Mouse (Mus musculus): ENCODE measurements around the gene Ang6. TPM values are rescaled to one million over a fixed set of nuclear protein-coding genes. Genes with fewer than 3 reads are reported as not detected.
"Not testable (repeated sequence)": the region's sequence is repeated elsewhere in the genome, so short reads cannot be mapped to it uniquely, and the experiment has no call there.

Ang6 gene
- not detected in 2 replicates for polyA plus RNA-seq (2015; fragmentation: Nextera tagmentation; extraction: Ambion mirVana)

DNA sequence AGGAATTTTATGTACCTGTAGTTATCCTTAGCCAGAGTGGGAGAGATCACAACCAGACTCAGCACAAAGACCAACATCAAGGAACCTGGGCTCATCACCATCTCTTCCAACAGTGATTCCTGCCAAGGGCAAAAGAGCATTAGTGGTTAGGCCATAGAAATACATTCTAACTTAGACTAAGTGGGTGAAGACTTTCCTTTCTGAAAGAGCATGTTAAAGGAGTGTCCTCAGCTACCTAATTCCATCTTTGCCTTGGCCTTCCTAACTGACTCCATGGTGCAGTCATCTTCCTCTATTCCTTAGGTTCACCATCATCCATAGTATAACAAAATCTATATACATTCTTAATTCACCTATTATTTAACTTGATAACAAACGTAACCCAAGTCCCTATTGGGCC is at the start of gene Ang6:
Gene Ang6 (minus strand): TSS at position 101 of the 400 bp plus-strand sequence.
- Histone ChIP-seq H3K9me3 (no peaks in the 10 kb centered on the region), H3K4me2 (replicated peaks) (no peak within 1 kb of the TSS), H3K4me1 (replicated peaks) (no peaks in the 10 kb centered on the region), H3K36me3 (no peaks in the 10 kb centered on the region), H3K27me3 (no peaks in the 10 kb centered on the region), H3K4me3 (replicated peaks) (no peak within 1 kb of the TSS), H3K27ac (no peak within 1 kb of the TSS), H3K9ac (replicated peaks) (no peak within 1 kb of the TSS)
- 86% methylated on average over 1 of the region's 1 CpGs for WGBS
- ATAC-seq: no peak

DNA sequence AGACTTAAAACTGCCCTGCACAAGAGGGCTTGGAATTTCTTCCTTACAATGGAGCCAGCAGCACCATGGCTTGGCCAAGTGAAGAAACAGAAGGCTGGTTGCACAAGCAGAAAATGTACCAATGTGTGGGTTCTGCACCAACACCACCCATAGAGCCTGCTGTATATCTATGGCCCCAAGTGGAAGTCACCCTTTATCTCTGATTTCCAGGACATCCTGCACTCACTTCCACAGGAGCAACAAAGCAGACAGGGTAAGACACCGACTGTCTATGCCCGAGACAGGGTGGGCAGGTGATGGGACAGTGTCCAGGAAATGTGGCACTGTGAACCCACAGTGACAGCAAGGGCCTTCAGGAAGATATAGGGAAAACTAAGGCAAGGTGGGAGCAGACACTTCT is 44.5 kb upstream of the Ang6 start:
- H3K4me3 ChIP-seq (replicated peaks); H3K4me2 ChIP-seq (replicated peaks); H3K9ac ChIP-seq (replicated peaks); H3K36me3 ChIP-seq; H3K9me3 ChIP-seq; H3K4me1 ChIP-seq (replicated peaks); H3K27ac ChIP-seq; H3K27me3 ChIP-seq; ATAC-seq: not testable (repeated sequence)
- WGBS: 87% methylated on average over 2 of the region's 2 CpGs

DNA sequence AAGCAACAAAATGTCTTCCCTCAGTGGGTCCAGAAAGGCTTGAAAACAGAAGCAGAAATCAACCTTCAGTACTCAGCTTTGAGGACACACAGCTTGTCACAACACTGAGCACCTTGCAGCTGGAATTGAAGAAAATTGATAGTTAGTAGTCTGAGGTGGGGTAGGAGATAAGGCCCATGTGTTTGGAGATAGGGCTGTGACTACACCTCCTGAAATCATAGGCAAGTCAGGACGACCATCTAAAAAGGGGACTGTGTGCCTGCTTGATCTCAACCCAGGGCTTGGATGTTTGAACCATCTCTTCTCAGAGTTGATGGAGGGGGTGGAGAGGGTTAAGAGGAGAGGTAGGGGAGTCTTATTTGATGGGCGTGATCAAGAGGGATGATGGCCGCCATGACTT is 29.8 kb upstream of the Ang6 start:
- H3K4me2 ChIP-seq (replicated peaks); H3K4me1 ChIP-seq (replicated peaks); H3K27me3 ChIP-seq; H3K9ac ChIP-seq (replicated peaks); H3K27ac ChIP-seq; ATAC-seq; H3K9me3 ChIP-seq; H3K4me3 ChIP-seq (replicated peaks); H3K36me3 ChIP-seq: not testable (repeated sequence)
- 84% methylated on average over 1 of the region's 3 CpGs for WGBS

DNA sequence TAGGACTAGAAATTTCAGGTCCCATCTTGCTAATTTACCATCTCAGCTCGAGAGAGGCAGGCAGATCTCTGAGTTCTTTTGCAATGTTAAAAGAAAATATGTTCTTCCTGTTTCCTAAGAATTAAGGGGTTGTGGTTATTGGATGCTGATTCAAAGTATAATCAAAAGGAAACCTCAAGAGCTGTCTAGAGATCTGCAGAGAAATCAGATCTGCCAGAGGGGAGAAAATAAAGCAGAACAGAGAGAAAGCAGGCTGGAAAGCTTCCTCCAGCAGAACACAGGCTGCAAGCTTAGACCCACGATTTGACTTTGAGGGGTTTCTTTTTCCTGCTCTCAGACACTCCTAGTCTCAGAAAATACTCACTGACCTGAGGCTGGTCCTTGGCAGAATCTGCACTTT is 7.6 kb upstream of the Ang6 start:
- WGBS: 52% methylated on average over 2 of the region's 2 CpGs
- H3K4me3 ChIP-seq (replicated peaks); H3K36me3 ChIP-seq; H3K9ac ChIP-seq (replicated peaks); H3K27ac ChIP-seq; ATAC-seq; H3K4me1 ChIP-seq (replicated peaks); H3K4me2 ChIP-seq (replicated peaks); H3K27me3 ChIP-seq; H3K9me3 ChIP-seq: not testable (repeated sequence)

DNA sequence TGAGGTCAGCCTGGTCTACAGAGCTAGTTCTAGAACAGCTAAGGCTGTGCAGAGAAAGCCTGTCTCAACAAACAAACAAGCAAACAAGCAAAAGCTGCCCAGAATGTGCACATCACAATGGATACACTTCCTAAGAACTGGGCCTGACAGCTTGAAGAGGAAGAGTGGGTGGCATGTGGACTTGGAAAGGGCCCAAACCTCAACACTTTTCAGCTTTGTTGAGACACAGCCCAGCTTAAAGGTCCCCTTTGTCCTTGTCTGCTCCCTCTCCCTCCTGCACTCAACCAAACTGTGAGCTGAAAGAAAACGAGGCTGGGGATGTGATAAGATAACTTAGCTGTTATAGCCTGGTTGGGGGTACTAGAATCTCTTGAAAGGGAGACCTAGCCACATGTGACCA is 6.0 kb upstream of the Ang6 start:
- H3K36me3 ChIP-seq; H3K4me1 ChIP-seq (replicated peaks); H3K4me3 ChIP-seq (replicated peaks); ATAC-seq; H3K9ac ChIP-seq (replicated peaks); H3K27ac ChIP-seq; H3K4me2 ChIP-seq (replicated peaks); H3K9me3 ChIP-seq; H3K27me3 ChIP-seq: not testable (repeated sequence)
- WGBS: no CpG with 5 or more reads among the region's 1 CpGs

DNA sequence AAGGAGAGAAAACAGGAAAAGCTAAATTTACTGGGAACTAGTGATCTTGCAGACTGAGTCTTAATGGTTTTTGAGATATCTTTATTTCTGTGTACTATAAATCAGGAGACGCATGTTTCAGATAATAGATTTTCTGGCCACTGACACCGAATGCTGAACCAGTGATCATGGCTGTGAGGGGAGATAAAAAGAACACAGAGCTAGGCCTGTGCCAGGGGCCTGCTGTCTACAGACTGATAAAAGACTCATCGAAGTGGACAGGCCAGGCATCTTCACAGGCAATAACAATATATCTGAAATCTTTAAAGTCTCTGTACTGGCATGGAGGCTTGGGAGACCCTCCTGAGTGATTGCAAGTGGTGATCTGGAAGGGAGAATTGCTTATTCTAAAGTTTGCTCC is 469 bp downstream of the Ang6 start:
- no peaks in the 10 kb centered on the region for H3K27me3 ChIP-seq
- H3K4me1 ChIP-seq (replicated peaks): no peaks in the 10 kb centered on the region
- no peak overlapping the region for H3K4me3 ChIP-seq (replicated peaks)
- H3K27ac ChIP-seq: no peak overlapping the region
- no peaks in the 10 kb centered on the region for H3K36me3 ChIP-seq
- no peaks in the 10 kb centered on the region for H3K9me3 ChIP-seq
- ATAC-seq: no peak
- WGBS: 91% methylated on average over 3 of the region's 3 CpGs
- H3K4me2 ChIP-seq (replicated peaks): no peak overlapping the region
- H3K9ac ChIP-seq (replicated peaks): no peak overlapping the region

DNA sequence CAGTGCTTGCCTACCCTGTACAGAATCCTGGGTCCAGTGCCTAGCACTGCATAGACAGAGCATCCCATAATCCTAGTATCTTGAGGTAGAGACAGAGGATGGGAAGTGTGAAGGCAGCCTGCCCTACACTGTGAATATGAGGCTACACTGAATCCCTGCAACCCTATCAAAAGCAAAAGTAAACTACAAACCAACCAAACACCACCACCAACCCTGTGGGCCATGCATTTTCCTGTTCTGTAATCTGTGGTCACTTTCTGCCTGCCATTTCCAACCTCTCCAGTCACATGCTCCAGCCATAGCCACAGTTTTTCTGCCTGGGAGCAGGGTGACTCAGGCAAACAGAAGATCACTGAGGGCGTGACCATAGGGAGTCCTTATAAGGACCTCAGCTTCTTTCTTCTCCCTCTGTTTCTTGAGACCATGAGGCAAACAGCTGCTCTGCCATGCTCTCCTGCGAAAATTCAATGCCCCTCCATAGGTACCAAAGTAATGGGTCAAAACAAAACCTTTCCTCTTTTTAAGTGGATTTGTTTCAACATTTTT is 3.5 kb downstream of the Ang6 start:
- H3K9ac ChIP-seq (replicated peaks); H3K4me3 ChIP-seq (replicated peaks); H3K27me3 ChIP-seq; H3K36me3 ChIP-seq; H3K9me3 ChIP-seq; H3K4me1 ChIP-seq (replicated peaks); H3K4me2 ChIP-seq (replicated peaks); H3K27ac ChIP-seq; ATAC-seq: not testable (repeated sequence)
- WGBS: 77% methylated on average over 2 of the region's 2 CpGs

DNA sequence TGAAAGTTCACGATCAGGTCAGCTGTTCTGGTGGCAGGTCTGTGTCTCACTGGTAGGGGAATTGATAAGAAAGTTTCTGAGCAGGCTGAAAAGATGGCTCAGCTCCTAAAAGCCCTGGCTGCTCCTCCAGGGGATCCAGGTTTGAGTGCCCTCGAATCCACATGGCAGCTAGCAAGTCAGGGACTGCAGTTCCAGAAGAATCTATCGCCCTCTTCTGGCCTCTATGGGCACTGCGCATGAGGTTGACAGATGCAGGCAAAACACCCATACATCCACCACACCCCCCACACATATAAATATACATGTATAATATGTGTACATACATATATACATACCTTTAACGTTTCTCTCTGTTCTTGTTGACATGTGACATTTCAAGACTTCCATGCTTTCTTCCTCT is 14.7 kb downstream of the Ang6 start:
- not testable (repeated sequence) for H3K4me3 ChIP-seq (replicated peaks); H3K9me3 ChIP-seq; H3K27me3 ChIP-seq; H3K4me1 ChIP-seq (replicated peaks); H3K9ac ChIP-seq (replicated peaks); H3K4me2 ChIP-seq (replicated peaks); H3K27ac ChIP-seq; H3K36me3 ChIP-seq
- peak; percentile 51; the same call in 1 of the 2 replicates for ATAC-seq
- 20% methylated on average over 5 of the region's 5 CpGs for WGBS

DNA sequence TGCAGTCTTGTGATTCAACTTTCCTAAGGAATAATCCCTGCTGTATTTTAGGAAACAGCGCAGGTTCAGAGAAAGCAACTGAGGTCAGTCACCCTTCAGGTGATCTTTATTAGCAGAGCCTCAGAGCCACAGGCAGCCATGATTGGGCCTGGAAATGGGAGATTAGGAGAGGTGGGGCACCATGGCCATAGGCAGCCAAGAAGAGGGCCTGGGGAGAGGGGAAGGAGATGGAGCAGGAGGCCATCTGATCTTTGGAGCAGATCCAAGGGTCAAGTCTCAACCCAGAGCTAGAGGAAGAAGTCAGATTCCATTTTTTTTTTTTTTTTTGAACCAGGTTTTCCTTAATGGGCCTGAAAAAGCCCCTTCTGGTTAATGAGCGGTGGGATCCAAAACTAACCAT is 15.9 kb downstream of the Ang6 start:
- WGBS: 87% methylated on average over 2 of the region's 2 CpGs
- no peaks in the 10 kb centered on the region for H3K4me1 ChIP-seq (replicated peaks)
- H3K4me2 ChIP-seq (replicated peaks): no peak overlapping the region
- H3K36me3 ChIP-seq: no peaks in the 10 kb centered on the region
- no peaks in the 10 kb centered on the region for H3K27me3 ChIP-seq
- no peak overlapping the region for H3K27ac ChIP-seq
- ATAC-seq: no peak
- no peaks in the 10 kb centered on the region for H3K9me3 ChIP-seq
- no peak overlapping the region for H3K4me3 ChIP-seq (replicated peaks)
- H3K9ac ChIP-seq (replicated peaks): no peak overlapping the region

DNA sequence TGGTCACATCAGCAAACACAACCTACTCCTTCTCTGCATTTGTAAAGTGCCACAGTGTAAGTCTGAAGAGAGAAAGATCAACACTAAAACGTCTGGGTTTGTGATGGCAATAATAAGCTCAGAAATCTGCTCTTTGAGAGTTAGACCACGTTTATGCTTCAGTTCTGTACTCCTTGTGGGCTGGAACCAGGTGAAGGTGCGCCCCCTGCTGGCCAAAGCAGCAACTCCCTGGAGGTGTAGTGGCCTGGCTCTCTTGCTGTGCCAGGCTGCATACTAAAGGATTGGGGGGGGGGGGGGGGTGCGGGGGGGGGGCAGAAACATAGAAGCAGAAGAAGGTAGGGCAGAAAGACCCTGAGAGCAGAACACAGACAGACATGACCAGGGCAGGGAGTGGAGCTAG is 18.2 kb downstream of the Ang6 start:
- Histone ChIP-seq H3K36me3 (no peaks in the 10 kb centered on the region), H3K27ac (no peak overlapping the region), H3K4me1 (replicated peaks) (no peaks in the 10 kb centered on the region), H3K9me3 (no peaks in the 10 kb centered on the region), H3K4me2 (replicated peaks) (no peak overlapping the region), H3K9ac (replicated peaks) (no peak overlapping the region), H3K4me3 (replicated peaks) (no peak overlapping the region), H3K27me3 (no peaks in the 10 kb centered on the region)
- WGBS: 3% methylated on average over 4 of the region's 4 CpGs
- ATAC-seq: peak; percentile 67

DNA sequence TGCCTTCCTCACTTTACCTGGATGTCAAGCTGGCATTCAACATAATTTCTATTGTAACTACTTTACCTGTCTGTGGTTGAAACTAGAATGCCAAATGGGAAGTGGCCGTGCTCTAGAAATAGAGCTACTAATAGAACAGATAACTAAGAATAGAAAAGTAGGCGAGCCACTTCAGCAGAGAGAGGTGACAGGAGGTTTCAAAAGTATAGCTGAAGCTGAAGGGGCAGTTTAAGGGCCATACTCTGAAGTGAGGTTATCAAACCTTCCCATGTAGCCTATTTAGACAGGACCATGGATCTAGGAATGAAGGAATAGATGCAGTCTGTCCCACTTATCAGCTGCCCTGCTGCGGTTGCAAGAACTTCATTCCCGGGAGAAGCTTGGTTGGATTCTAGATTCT is 18.6 kb downstream of the Ang6 start:
- ATAC-seq: no peak
- 66% methylated on average over 4 of the region's 4 CpGs for whole genome bisulfite sequencing
- Histone ChIP-seq H3K9ac (replicated peaks) (no peak overlapping the region), H3K4me2 (replicated peaks) (no peak overlapping the region), H3K27me3 (no peaks in the 10 kb centered on the region), H3K27ac (no peak overlapping the region), H3K9me3 (no peaks in the 10 kb centered on the region), H3K36me3 (no peaks in the 10 kb centered on the region), H3K4me1 (replicated peaks) (no peaks in the 10 kb centered on the region), H3K4me3 (replicated peaks) (no peak overlapping the region)

DNA sequence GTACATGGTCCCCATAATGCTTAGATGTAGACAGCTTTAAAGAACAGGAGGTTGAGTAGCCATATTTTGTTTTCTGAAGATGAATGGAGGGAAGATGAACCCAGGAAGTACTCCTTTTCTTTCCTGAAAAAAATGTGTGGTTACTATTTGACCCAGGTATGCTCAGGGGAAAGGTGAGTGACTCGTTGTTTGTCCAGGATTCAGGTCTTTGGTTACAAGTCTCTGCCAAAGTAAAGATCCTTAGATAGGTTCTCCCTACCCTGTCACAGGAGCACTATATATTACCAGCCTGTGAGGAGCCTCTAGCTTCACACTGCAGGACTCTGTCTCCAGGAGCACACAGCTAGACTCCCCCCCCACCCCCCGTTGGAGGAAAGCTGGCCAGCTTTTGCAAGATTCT is 45.3 kb downstream of the Ang6 start, which contains the start of gene Ang5:
Gene Ang5 (plus strand): TSS at position 301 of the 400 bp plus-strand sequence.
- H3K36me3 ChIP-seq; H3K27ac ChIP-seq; H3K27me3 ChIP-seq; H3K4me3 ChIP-seq (replicated peaks); H3K9me3 ChIP-seq; ATAC-seq; H3K4me1 ChIP-seq (replicated peaks); H3K4me2 ChIP-seq (replicated peaks); H3K9ac ChIP-seq (replicated peaks): not testable (repeated sequence)
- WGBS: no CpG with 5 or more reads among the region's 2 CpGs

DNA sequence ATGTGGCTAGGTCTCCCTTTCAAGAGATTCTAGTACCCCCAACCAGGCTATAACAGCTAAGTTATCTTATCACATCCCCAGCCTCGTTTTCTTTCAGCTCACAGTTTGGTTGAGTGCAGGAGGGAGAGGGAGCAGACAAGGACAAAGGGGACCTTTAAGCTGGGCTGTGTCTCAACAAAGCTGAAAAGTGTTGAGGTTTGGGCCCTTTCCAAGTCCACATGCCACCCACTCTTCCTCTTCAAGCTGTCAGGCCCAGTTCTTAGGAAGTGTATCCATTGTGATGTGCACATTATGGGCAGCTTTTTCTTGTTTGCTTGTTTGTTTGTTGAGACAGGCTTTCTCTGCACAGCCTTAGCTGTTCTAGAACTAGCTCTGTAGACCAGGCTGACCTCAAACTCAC is 47.0 kb downstream of the Ang6 start:
- H3K9ac ChIP-seq (replicated peaks); H3K4me1 ChIP-seq (replicated peaks); H3K27ac ChIP-seq; H3K27me3 ChIP-seq; H3K9me3 ChIP-seq; H3K4me2 ChIP-seq (replicated peaks); ATAC-seq; H3K36me3 ChIP-seq; H3K4me3 ChIP-seq (replicated peaks): not testable (repeated sequence)
- WGBS: no CpG with 5 or more reads among the region's 1 CpGs

Measured in midbrain, embryonic 13.5 days (tissue).